ENCODE assay signal across 39 mouse cellular contexts in genomic region chr16:8385679-8386078, GRCm38 (mm10). TPM values are rescaled to one million over a fixed set of nuclear protein-coding genes. Genes with fewer than 3 reads are reported as not detected.
DNase-seq lines count a peak whose midpoint lies in the region; ATAC-seq and TF ChIP-seq lines count a peak whose summit lies in the region.
"Had no signal": no experiment of that assay in that cellular context is flagged by ENCODE, and none has a peak within 500 bp of the region (broad histone marks: within the 10 kb centered on the region; RNA-seq: fewer than 3 reads in every experiment).

No protein-coding gene starts in this region.

- intact Hi-C loops in left cerebral cortex, adult 2 months (cut with DNase I) = no loop called here

- no peaks in the 10 kb centered on the region for H3K79me2 ChIP-seq in CH12.LX (replicated peaks; ENCODE audit: control insufficient read depth, extremely low read depth, insufficient read depth, poor library complexity, severe bottlenecking)

- H3K4me2 ChIP-seq in forebrain, postnatal 0 days (ENCODE audit: low read depth) = no peak overlapping the region
- no peak overlapping the region for H3K4me2 ChIP-seq in forebrain, embryonic 14.5 days (ENCODE audit: low read length)
- H3K4me2 ChIP-seq in CH12.LX (ENCODE audit: insufficient read depth, low read depth, poor library complexity, severe bottlenecking) = no peak overlapping the region
- H3K4me2 ChIP-seq: heart, embryonic 11.5 days; hindbrain, embryonic 12.5 days; limb, embryonic 15.5 days; midbrain, embryonic 15.5 days had no signal

- ATAC-seq in forebrain, postnatal 0 days = no peak
- no peak for ATAC-seq in forebrain, embryonic 14.5 days
- ATAC-seq: intestine, postnatal 0 days; midbrain, embryonic 15.5 days; Patski had no signal

- dilution Hi-C loops in CH12.LX (cut with MboI; ENCODE audit: extremely low pct_ligation_motif_present, extremely low pct_unique_long_range_greater_than_20kb, low sequenced_read_pairs) = no loop called here

- DNase-seq in forebrain, postnatal 0 days = peak; percentile 19
- DNase-seq in forebrain, embryonic 14.5 days (ENCODE audit: low spot score) = no peak
- DNase-seq in left cerebral cortex, adult 2 months (ENCODE audit: extremely low spot score in 1 of 2, low spot score in 2 of 2) = no peak
- DNase-seq in left cerebral cortex, adult 18-20 months (ENCODE audit: low spot score in 2 of 2) = no peak
- peak; percentile 12 for DNase-seq in CH12.LX (ENCODE audit: extremely low read depth)
- no peak for DNase-seq in ovary, adult 18-20 months (ENCODE audit: low spot score)
- DNase-seq: adrenal gland, postnatal 25 days; cerebellum, adult 18-20 months; gastrocnemius, postnatal 14 days; heart, postnatal 36 days; kidney, adult 9 months; kidney, postnatal 25 days; lung, adult 2 months; lung, postnatal 10 days; right cerebral cortex, adult 18-20 months; right cerebral cortex, postnatal 4 days; thymus, postnatal 36 days had no signal

- no peaks in the 10 kb centered on the region for H3K27me3 ChIP-seq in forebrain, postnatal 0 days (ENCODE audit: insufficient read depth, low read length)
- no peaks in the 10 kb centered on the region for H3K27me3 ChIP-seq in forebrain, embryonic 14.5 days (replicated peaks; ENCODE audit: control insufficient read depth, insufficient read depth, low read length)
- peaks cover 83% of the 10 kb centered on the region for H3K27me3 ChIP-seq in CH12.LX (replicated peaks)
- H3K27me3 ChIP-seq: hindbrain, embryonic 12.5 days; limb, embryonic 15.5 days; midbrain, embryonic 15.5 days had no signal

- no peak overlapping the region for H3K9ac ChIP-seq in forebrain, postnatal 0 days
- H3K9ac ChIP-seq in forebrain, embryonic 14.5 days (ENCODE audit: low read length) = no peak overlapping the region
- no peak overlapping the region for H3K9ac ChIP-seq in CH12.LX (ENCODE audit: insufficient read depth, low read depth)
- H3K9ac ChIP-seq: hindbrain, embryonic 12.5 days; limb, embryonic 15.5 days; liver, embryonic 14.5 days; midbrain, embryonic 15.5 days had no signal

- TF ChIP-seq EP300 in CH12.LX (IDR thresholded peaks at IDR 0.05; ENCODE audit: low read length) = no peak

- H3K36me3 ChIP-seq in forebrain, postnatal 0 days (ENCODE audit: insufficient read depth) = no peaks in the 10 kb centered on the region
- H3K36me3 ChIP-seq in forebrain, embryonic 14.5 days (ENCODE audit: control insufficient read depth, insufficient read depth, low read length) = no peaks in the 10 kb centered on the region
- H3K36me3 ChIP-seq in CH12.LX (replicated peaks in 1 of 2; ENCODE audit: control insufficient read depth in 1 of 2, insufficient read depth in 1 of 2, low read length in 1 of 2) = no peaks in the 10 kb centered on the region
- H3K36me3 ChIP-seq: hindbrain, embryonic 12.5 days; limb, embryonic 10.5 days; limb, embryonic 15.5 days; midbrain, embryonic 15.5 days had no signal

- no peak; the same call in 1 of the 2 replicates for TF ChIP-seq CTCF in forebrain, postnatal 0 days (IDR thresholded peaks at IDR 0.05; ENCODE audit: low read depth)
- TF ChIP-seq CTCF in left cerebral cortex, adult 2 months (IDR thresholded peaks at IDR 0.05) = peak; percentile 19
- TF ChIP-seq CTCF in CH12.LX (conservative IDR thresholded peaks at IDR 0.05 in 1 of 2, IDR thresholded peaks at IDR 0.05 in 1 of 2; ENCODE audit: low read depth in 2 of 2, low read length in 2 of 2) = peak in 1 of 2 experiments; percentile 56; a peak in 2 of 4 replicates
- peak; percentile 43 for TF ChIP-seq CTCF in cortical plate, adult 2 months (IDR thresholded peaks at IDR 0.05; ENCODE audit: extremely low read depth, insufficient read depth, low read length)

- no peak overlapping the region for H3K4me3 ChIP-seq in forebrain, postnatal 0 days (ENCODE audit: low read depth, low read length)
- H3K4me3 ChIP-seq in forebrain, embryonic 14.5 days (ENCODE audit: low read depth, low read length) = no peak overlapping the region
- H3K4me3 ChIP-seq in left cerebral cortex, adult 2 months = no peak overlapping the region
- H3K4me3 ChIP-seq in CH12.LX (replicated peaks in 1 of 3; ENCODE audit: low read depth in 2 of 3, low read length in 2 of 3, poor library complexity in 1 of 3) = no peak overlapping the region
- no peak overlapping the region for H3K4me3 ChIP-seq in cortical plate, adult 2 months (ENCODE audit: insufficient read depth, low read length)
- H3K4me3 ChIP-seq: erythroblast, embryonic 14.5 days; hindbrain, embryonic 12.5 days; limb, embryonic 10.5 days; limb, embryonic 15.5 days; midbrain, embryonic 15.5 days had no signal

- H3K27ac ChIP-seq in forebrain, postnatal 0 days (ENCODE audit: low read depth, low read length) = no peak overlapping the region
- no peak overlapping the region for H3K27ac ChIP-seq in forebrain, embryonic 14.5 days (ENCODE audit: low read depth, low read length)
- no peak overlapping the region for H3K27ac ChIP-seq in left cerebral cortex, adult 2 months
- no peak overlapping the region for H3K27ac ChIP-seq in CH12.LX (ENCODE audit: insufficient read depth, low read depth)
- H3K27ac ChIP-seq in cortical plate, adult 2 months (ENCODE audit: insufficient read depth, low read length) = no peak overlapping the region
- H3K27ac ChIP-seq: hindbrain, embryonic 12.5 days; limb, embryonic 10.5 days; limb, embryonic 15.5 days; liver, embryonic 14.5 days; macrophage; midbrain, embryonic 15.5 days had no signal

- in situ Hi-C loops in CH12.LX (cut with MboI; ENCODE audit: low pct_ligation_motif_present, low pct_unique_long_range_greater_than_20kb, low sequenced_read_pairs) = no loop called here

- no peaks in the 10 kb centered on the region for H3K4me1 ChIP-seq in forebrain, postnatal 0 days (ENCODE audit: insufficient read depth)
- H3K4me1 ChIP-seq in forebrain, embryonic 14.5 days (ENCODE audit: control insufficient read depth, insufficient read depth, low read length) = no peaks in the 10 kb centered on the region
- no peaks in the 10 kb centered on the region for H3K4me1 ChIP-seq in CH12.LX (ENCODE audit: control insufficient read depth in 1 of 2, insufficient read depth in 2 of 2)
- no peaks in the 10 kb centered on the region for H3K4me1 ChIP-seq in cortical plate, adult 2 months (ENCODE audit: control insufficient read depth, insufficient read depth, low read length)
- H3K4me1 ChIP-seq: hindbrain, embryonic 12.5 days; limb, embryonic 10.5 days; limb, embryonic 15.5 days; midbrain, embryonic 15.5 days had no signal

- WGBS in forebrain, postnatal 0 days = 80% methylated on average over 5 of the region's 5 CpGs
- 72% methylated on average over 5 of the region's 5 CpGs for WGBS in forebrain, embryonic 14.5 days

- TF ChIP-seq RAD21 in CH12.LX (IDR thresholded peaks at IDR 0.05; ENCODE audit: low read depth, low read length) = peak; percentile 55

- no peak for TF ChIP-seq POLR2A in CH12.LX (IDR thresholded peaks at IDR 0.05; ENCODE audit: low read depth, low read length)
- no peak for TF ChIP-seq POLR2A in cortical plate, adult 2 months (IDR thresholded peaks at IDR 0.05; ENCODE audit: extremely low read depth, insufficient read depth, low read length)

- H3K9me3 ChIP-seq in forebrain, postnatal 0 days (ENCODE audit: low read length) = no peaks in the 10 kb centered on the region
- H3K9me3 ChIP-seq in forebrain, embryonic 14.5 days (replicated peaks; ENCODE audit: control insufficient read depth, low read length) = no peaks in the 10 kb centered on the region
- H3K9me3 ChIP-seq in CH12.LX (replicated peaks; ENCODE audit: low read length) = peaks cover 8% of the 10 kb centered on the region
- H3K9me3 ChIP-seq: hindbrain, embryonic 12.5 days; limb, embryonic 10.5 days; limb, embryonic 15.5 days; midbrain, embryonic 15.5 days had no signal

TF ChIP-seq in CH12.LX, 34 proteins besides CTCF, POLR2A, EP300 and RAD21:
- TF ChIP-seq ZC3H11A (IDR thresholded peaks at IDR 0.05; ENCODE audit: low read depth, low read length) (no peak), SMC3 (IDR thresholded peaks at IDR 0.05; ENCODE audit: low read depth, low read length) (peak; percentile 10; the same call in 1 of the 2 replicates)

RNA-seq across cellular contexts. Expression of gene Tmem114, which starts 39.3 kb away (rescaled TPM):
- 0.92 TPM in 1 of 2 replicates, not detected in the other for total RNA-seq in forebrain, postnatal 0 days (2014; rRNA removed)
- 0.36 and 0.88 TPM in 2 replicates for polyA plus RNA-seq in forebrain, postnatal 0 days (2015; fragmentation: Nextera tagmentation; extraction: Ambion mirVana)
- polyA plus RNA-seq in forebrain, embryonic 14.5 days (2014; fragmentation: Nextera tagmentation; extraction: Ambion mirVana) = not detected in 2 replicates
- 1 to 10 TPM; 1.3 to 2.5 TPM for total RNA-seq in left cerebral cortex, adult 2 months (2021)
- total RNA-seq in left cerebral cortex, adult 18-20 months (2021) = 1 to 10 TPM; 1.2 to 1.6 TPM
- total RNA-seq in CH12.LX (2012; rRNA removed) = not detected in 2 replicates
- not detected in 2 replicates for total RNA-seq in CH12.LX (2014; rRNA removed)
- polyA plus RNA-seq in CH12.LX (2012; ENCODE audit: insufficient read length, low read depth) = not detected in 2 replicates
- polyA plus RNA-seq in cortical plate, adult 2 months (2012; rRNA removed) = 1.5 and 2.2 TPM in 2 replicates
- total RNA-seq: adrenal gland, adult 18-20 months; adrenal gland, postnatal 25 days; common myeloid progenitor, adult 5-6 weeks; gastrocnemius, postnatal 14 days; granulocyte monocyte progenitor cell, adult 5-6 weeks; heart, postnatal 36 days; MEL; neutrophil, adult 5-6 weeks had no signal
- polyA plus RNA-seq: C2C12; embryonic facial prominence, embryonic 14.5 days; erythroblast, embryonic 14.5 days; forebrain, embryonic 11.5 days; heart, embryonic 11.5 days; heart, embryonic 16.5 days; hindbrain, embryonic 12.5 days; intestine, postnatal 0 days; limb, embryonic 15.5 days; lung, adult 2 months; macrophage; neural tube, embryonic 11.5 days; Patski; spleen, adult 2 months had no signal

Comparison
In these comparisons a context has a peak if more than half of its experiments do, and no peak if none do; other contexts are left out.
1. DNase-seq: peak in forebrain, postnatal 0 days (single experiment) and CH12.LX (single experiment); none in forebrain, embryonic 14.5 days (single experiment), left cerebral cortex, adult 2 months (0 of 2), left cerebral cortex, adult 18-20 months (0 of 2) and ovary, adult 18-20 months (single experiment).